Mouse (Mus musculus): ENCODE measurements at regions not wholly inside any gene's neighbourhood (a gene's known extent, or its start where the extent isn't known, plus 50 kb on each side); places are given as distances from the start of the nearest gene placed in this dataset.

GRCm38 (mm10) chr2:45316945-45317565 is 199.9 kb upstream of the Zeb2 start:
- Histone ChIP-seq H3K9me3 (ENCODE audit: control insufficient read depth, low read length) (no peaks in the 10 kb centered on the region), H3K9ac (ENCODE audit: low read length) (no peak overlapping the region), H3K27ac (ENCODE audit: low read depth) (no peak overlapping the region), H3K4me1 (replicated peaks; ENCODE audit: control insufficient read depth, insufficient read depth, low read length) (no peaks in the 10 kb centered on the region), H3K27me3 (replicated peaks; ENCODE audit: control insufficient read depth, insufficient read depth, low read length) (no peaks in the 10 kb centered on the region), H3K4me3 (ENCODE audit: low read depth, low read length) (no peak overlapping the region), H3K4me2 (ENCODE audit: low read length) (no peak overlapping the region), H3K36me3 (ENCODE audit: control insufficient read depth, insufficient read depth, low read length) (no peaks in the 10 kb centered on the region)
- 92% methylated on average over 4 of the region's 4 CpGs for WGBS
- ATAC-seq (replicated peaks; ENCODE audit: low FRiP score, low TSS enrichment, low read depth) (no peak), DNase-seq (ENCODE audit: low spot score) (no peak)

GRCm38 (mm10) chr2:45287530-45288009 is 170.4 kb upstream of the Zeb2 start:
- Histone ChIP-seq H3K9ac (ENCODE audit: low read length) (no peak overlapping the region), H3K4me1 (replicated peaks; ENCODE audit: control insufficient read depth, insufficient read depth, low read length) (0 out of 2 replicates have a peak, but pooled peaks cover 4% of the 10 kb centered on the region), H3K9me3 (ENCODE audit: control insufficient read depth, low read length) (no peaks in the 10 kb centered on the region), H3K27me3 (replicated peaks; ENCODE audit: control insufficient read depth, insufficient read depth, low read length) (no peaks in the 10 kb centered on the region), H3K36me3 (ENCODE audit: control insufficient read depth, insufficient read depth, low read length) (no peaks in the 10 kb centered on the region), H3K4me2 (ENCODE audit: low read length) (no peak overlapping the region), H3K4me3 (ENCODE audit: low read depth, low read length) (no peak overlapping the region), H3K27ac (ENCODE audit: low read depth) (no peak overlapping the region)
- ATAC-seq (replicated peaks; ENCODE audit: low FRiP score, low TSS enrichment, low read depth) (no peak), DNase-seq (ENCODE audit: low spot score) (no peak)
- 66% methylated on average over 7 of the region's 7 CpGs for WGBS

- DNase-seq (ENCODE audit: low spot score) (no peak), ATAC-seq (replicated peaks; ENCODE audit: low FRiP score, low TSS enrichment, low read depth) (no peak)
- H3K27me3 ChIP-seq (replicated peaks; ENCODE audit: control insufficient read depth, insufficient read depth, low read length) = no peaks in the 10 kb centered on the region
- H3K9ac ChIP-seq (ENCODE audit: low read length) = no peak overlapping the region
- no peak overlapping the region for H3K27ac ChIP-seq (ENCODE audit: low read depth)
- H3K4me1 ChIP-seq (replicated peaks; ENCODE audit: control insufficient read depth, insufficient read depth, low read length) = 0 out of 2 replicates have a peak, but pooled peaks cover 4% of the 10 kb centered on the region
- no peaks in the 10 kb centered on the region for H3K9me3 ChIP-seq (ENCODE audit: control insufficient read depth, low read length)
- no peak overlapping the region for H3K4me3 ChIP-seq (ENCODE audit: low read depth, low read length)
- no peaks in the 10 kb centered on the region for H3K36me3 ChIP-seq (ENCODE audit: control insufficient read depth, insufficient read depth, low read length)
- H3K4me2 ChIP-seq (ENCODE audit: low read length) = no peak overlapping the region
Observed at GRCm38 (mm10) chr2:45283811-45284210, 166.6 kb upstream of the Zeb2 start.

GRCm38 (mm10) chr2:45279490-45279889 is 162.3 kb upstream of the Zeb2 start:
- H3K4me1 ChIP-seq (replicated peaks; ENCODE audit: control insufficient read depth, insufficient read depth, low read length) = no peaks in the 10 kb centered on the region
- H3K9ac ChIP-seq (ENCODE audit: low read length) = no peak overlapping the region
- WGBS = 79% methylated on average over 4 of the region's 4 CpGs
- ATAC-seq (replicated peaks; ENCODE audit: low FRiP score, low TSS enrichment, low read depth) = no peak
- no peaks in the 10 kb centered on the region for H3K36me3 ChIP-seq (ENCODE audit: control insufficient read depth, insufficient read depth, low read length)
- H3K4me3 ChIP-seq (ENCODE audit: low read depth, low read length) = no peak overlapping the region
- H3K27me3 ChIP-seq (replicated peaks; ENCODE audit: control insufficient read depth, insufficient read depth, low read length) = no peaks in the 10 kb centered on the region
- no peaks in the 10 kb centered on the region for H3K9me3 ChIP-seq (ENCODE audit: control insufficient read depth, low read length)
- no peak overlapping the region for H3K27ac ChIP-seq (ENCODE audit: low read depth)
- H3K4me2 ChIP-seq (ENCODE audit: low read length) = no peak overlapping the region
- DNase-seq (ENCODE audit: low spot score) = no peak

- 90% methylated on average over 2 of the region's 2 CpGs for WGBS
- H3K4me2 ChIP-seq (ENCODE audit: low read length) = no peak overlapping the region
- H3K9ac ChIP-seq (ENCODE audit: low read length) = no peak overlapping the region
- ATAC-seq (replicated peaks; ENCODE audit: low FRiP score, low TSS enrichment, low read depth) (no peak), DNase-seq (ENCODE audit: low spot score) (no peak)
- no peak overlapping the region for H3K27ac ChIP-seq (ENCODE audit: low read depth)
- no peak overlapping the region for H3K4me3 ChIP-seq (ENCODE audit: low read depth, low read length)
- H3K9me3 ChIP-seq (ENCODE audit: control insufficient read depth, low read length) = no peaks in the 10 kb centered on the region
- H3K36me3 ChIP-seq (ENCODE audit: control insufficient read depth, insufficient read depth, low read length) = no peaks in the 10 kb centered on the region
- no peaks in the 10 kb centered on the region for H3K4me1 ChIP-seq (replicated peaks; ENCODE audit: control insufficient read depth, insufficient read depth, low read length)
- H3K27me3 ChIP-seq (replicated peaks; ENCODE audit: control insufficient read depth, insufficient read depth, low read length) = no peaks in the 10 kb centered on the region
Observed at GRCm38 (mm10) chr2:45277602-45278001, 160.4 kb upstream of the Zeb2 start.

- Histone ChIP-seq H3K9me3 (ENCODE audit: control insufficient read depth, low read length) (no peaks in the 10 kb centered on the region), H3K36me3 (ENCODE audit: control insufficient read depth, insufficient read depth, low read length) (no peaks in the 10 kb centered on the region), H3K27ac (ENCODE audit: low read depth) (no peak overlapping the region), H3K27me3 (replicated peaks; ENCODE audit: control insufficient read depth, insufficient read depth, low read length) (no peaks in the 10 kb centered on the region), H3K4me3 (ENCODE audit: low read depth, low read length) (no peak overlapping the region), H3K4me1 (replicated peaks; ENCODE audit: control insufficient read depth, insufficient read depth, low read length) (no peaks in the 10 kb centered on the region), H3K4me2 (ENCODE audit: low read length) (no peak overlapping the region), H3K9ac (ENCODE audit: low read length) (no peak overlapping the region)
- WGBS = 63% methylated on average over 1 of the region's 1 CpGs
- DNase-seq (ENCODE audit: low spot score) = no peak
- ATAC-seq (replicated peaks; ENCODE audit: low FRiP score, low TSS enrichment, low read depth) = no peak
Observed at GRCm38 (mm10) chr2:45276703-45277102, 159.5 kb upstream of the Zeb2 start.

- Histone ChIP-seq H3K36me3 (ENCODE audit: control insufficient read depth, insufficient read depth, low read length) (no peaks in the 10 kb centered on the region), H3K4me1 (replicated peaks; ENCODE audit: control insufficient read depth, insufficient read depth, low read length) (no peaks in the 10 kb centered on the region), H3K4me3 (ENCODE audit: low read depth, low read length) (no peak overlapping the region), H3K9me3 (ENCODE audit: control insufficient read depth, low read length) (no peaks in the 10 kb centered on the region), H3K27ac (ENCODE audit: low read depth) (no peak overlapping the region), H3K9ac (ENCODE audit: low read length) (no peak overlapping the region), H3K4me2 (ENCODE audit: low read length) (no peak overlapping the region), H3K27me3 (replicated peaks; ENCODE audit: control insufficient read depth, insufficient read depth, low read length) (no peaks in the 10 kb centered on the region)
- DNase-seq (ENCODE audit: low spot score) (no peak), ATAC-seq (replicated peaks; ENCODE audit: low FRiP score, low TSS enrichment, low read depth) (no peak)
- 73% methylated on average over 2 of the region's 2 CpGs for WGBS
Observed at GRCm38 (mm10) chr2:45270035-45270434, 152.8 kb upstream of the Zeb2 start.

- Histone ChIP-seq H3K27me3 (replicated peaks; ENCODE audit: control insufficient read depth, insufficient read depth, low read length) (no peaks in the 10 kb centered on the region), H3K4me1 (replicated peaks; ENCODE audit: control insufficient read depth, insufficient read depth, low read length) (no peaks in the 10 kb centered on the region), H3K9me3 (ENCODE audit: control insufficient read depth, low read length) (no peaks in the 10 kb centered on the region), H3K4me2 (ENCODE audit: low read length) (no peak overlapping the region), H3K27ac (ENCODE audit: low read depth) (no peak overlapping the region), H3K36me3 (ENCODE audit: control insufficient read depth, insufficient read depth, low read length) (no peaks in the 10 kb centered on the region), H3K4me3 (ENCODE audit: low read depth, low read length) (no peak overlapping the region), H3K9ac (ENCODE audit: low read length) (no peak overlapping the region)
- DNase-seq (ENCODE audit: low spot score) (no peak), ATAC-seq (replicated peaks; ENCODE audit: low FRiP score, low TSS enrichment, low read depth) (no peak)
- 45% methylated on average over 2 of the region's 2 CpGs for WGBS
Observed at GRCm38 (mm10) chr2:45265819-45266218, 148.6 kb upstream of the Zeb2 start.

- Histone ChIP-seq H3K4me3 (ENCODE audit: low read depth, low read length) (no peak overlapping the region), H3K27ac (ENCODE audit: low read depth) (no peak overlapping the region), H3K4me2 (ENCODE audit: low read length) (no peak overlapping the region), H3K36me3 (ENCODE audit: control insufficient read depth, insufficient read depth, low read length) (no peaks in the 10 kb centered on the region), H3K9me3 (ENCODE audit: control insufficient read depth, low read length) (no peaks in the 10 kb centered on the region), H3K27me3 (replicated peaks; ENCODE audit: control insufficient read depth, insufficient read depth, low read length) (no peaks in the 10 kb centered on the region), H3K9ac (ENCODE audit: low read length) (no peak overlapping the region), H3K4me1 (replicated peaks; ENCODE audit: control insufficient read depth, insufficient read depth, low read length) (no peaks in the 10 kb centered on the region)
- ATAC-seq (replicated peaks; ENCODE audit: low FRiP score, low TSS enrichment, low read depth) = no peak
- no peak for DNase-seq (ENCODE audit: low spot score)
- 69% methylated on average over 3 of the region's 3 CpGs for WGBS
Observed at GRCm38 (mm10) chr2:45261949-45262348, 144.8 kb upstream of the Zeb2 start.

All from intestine, embryonic 14.5 days (tissue).